Mouse (Mus musculus) thymus, adult 2 months (tissue): Measurements from ENCODE around the gene Sgms1. TPM values are rescaled to one million over a fixed set of nuclear protein-coding genes. Genes with fewer than 3 reads are reported as not detected.

Experiments used
- DNase-seq: peaks from one replicate; pipeline ENCODE4 v3.0.0; 2021
- H3K27ac ChIP-seq: fragments of 200-500 bp; 2 replicates; pipeline ENCODE4 v1.5.1; 2012; ENCODE audit warnings: low read length, control low read depth; ENCODE audit not compliant: control insufficient read depth, insufficient read depth
- H3K27me3 ChIP-seq: fragments of 200-500 bp; 2 replicates; pipeline ENCODE4 v1.6.1; 2012; ENCODE audit warnings: mild to moderate bottlenecking, low read length, moderate library complexity, mixed read lengths; ENCODE audit not compliant: control insufficient read depth, insufficient read depth
- H3K36me3 ChIP-seq: fragments of 200-500 bp; 2 replicates; pipeline ENCODE4 v1.6.1; 2012; ENCODE audit warnings: mild to moderate bottlenecking, low read length, moderate library complexity; ENCODE audit not compliant: control insufficient read depth, insufficient read depth
- H3K4me1 ChIP-seq: fragments of 200-500 bp; replicated peaks from 2 replicates; pipeline ENCODE4 v1.6.1; 2012; ENCODE audit warnings: low read length; ENCODE audit not compliant: control insufficient read depth, insufficient read depth
- H3K4me3 ChIP-seq: fragments of 200-500 bp; 2 replicates; pipeline ENCODE4 v1.5.1; 2012; ENCODE audit warnings: mild to moderate bottlenecking, low read length, control low read depth, moderate library complexity; ENCODE audit not compliant: control insufficient read depth, insufficient read depth
- CTCF ChIP-seq: fragments of 200-500 bp; IDR thresholded peaks from 2 replicates; pipeline ENCODE4 v1.5.1; 2012; ENCODE audit warnings: mild to moderate bottlenecking, control low read depth, low read length, moderate library complexity, borderline replicate concordance; ENCODE audit not compliant: control insufficient read depth, poor library complexity, insufficient read depth; ENCODE audit errors: extremely low read depth
- POLR2A ChIP-seq: fragments of 200-500 bp; IDR thresholded peaks from 2 replicates; pipeline ENCODE4 v1.6.1; 2012; ENCODE audit warnings: mild to moderate bottlenecking, low read length, control low read depth, moderate library complexity; ENCODE audit not compliant: control insufficient read depth, poor library complexity, insufficient read depth; ENCODE audit errors: extremely low read depth
- WGBS: fragments of 180-500 bp; shearing (Covaris S2); methylation state at CpG from one replicate; pipeline ENCODE4 v1.1.7; 2018; 5-methylcytosine and 5-hydroxymethylcytosine counted together
- polyA plus RNA-seq: library from polyadenylated mRNA; depleted of rRNA; stranded (reverse); fragments of >200 nt; gene quantifications from 2 replicates; pipeline ENCODE4 v1.2.3, GENCODE M21; 2012

Sgms1 gene
- polyA plus RNA-seq, 1 experiment = 7.4 TPM

- Histone ChIP-seq H3K36me3 (no peaks in the 10 kb centered on the region), H3K4me1 (peaks cover 43% of the 10 kb centered on the region), H3K4me3 (no peak overlapping the region), H3K27ac (no peak overlapping the region), H3K27me3 (no peaks in the 10 kb centered on the region)
- 73% methylated on average over 2 of the region's 2 CpGs for WGBS
- TF ChIP-seq CTCF (no peak), POLR2A (no peak)
- DNase-seq = no peak
Observed at GRCm38 (mm10) chr19:32277287-32277686, 112.2 kb downstream of the Sgms1 start.

DNA sequence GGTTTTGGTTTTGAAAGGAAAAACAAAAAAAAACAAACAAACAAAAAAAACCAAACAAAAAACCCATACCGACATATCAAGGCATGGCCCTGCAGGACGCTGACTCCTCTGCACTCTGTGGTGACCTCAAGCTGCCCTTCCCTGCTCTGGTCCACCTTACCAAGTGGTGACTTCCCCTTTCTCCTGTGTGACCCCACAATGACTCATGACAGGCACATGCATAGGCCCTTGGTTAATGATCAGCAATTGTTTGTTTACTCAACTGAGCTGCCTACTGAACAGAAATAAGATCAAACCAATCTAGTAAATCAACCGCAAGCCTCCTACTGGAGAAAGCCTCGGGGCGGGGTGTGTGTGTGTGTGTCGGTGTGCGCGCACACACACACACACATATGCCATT is 112.7 kb downstream of the Sgms1 start:
- no peak for TF ChIP-seq CTCF
- no peak for TF ChIP-seq POLR2A
- Histone ChIP-seq H3K36me3 (no peaks in the 10 kb centered on the region), H3K4me1 (peaks cover 46% of the 10 kb centered on the region), H3K4me3 (no peak overlapping the region), H3K27me3 (no peaks in the 10 kb centered on the region), H3K27ac (no peak overlapping the region)
- DNase-seq = no peak
- WGBS = 82% methylated on average over 8 of the region's 8 CpGs

GRCm38 (mm10) chr19:32276263-32276662 is 113.3 kb downstream of the Sgms1 start:
- TF ChIP-seq POLR2A (no peak), CTCF (no peak)
- no peaks in the 10 kb centered on the region for H3K36me3 ChIP-seq
- no peak overlapping the region for H3K4me3 ChIP-seq
- DNase-seq = no peak
- H3K27me3 ChIP-seq = no peaks in the 10 kb centered on the region
- peaks cover 52% of the 10 kb centered on the region for H3K4me1 ChIP-seq
- H3K27ac ChIP-seq = peak overlapping the region; percentile 64
- 92% methylated on average over 5 of the region's 5 CpGs for WGBS

DNA sequence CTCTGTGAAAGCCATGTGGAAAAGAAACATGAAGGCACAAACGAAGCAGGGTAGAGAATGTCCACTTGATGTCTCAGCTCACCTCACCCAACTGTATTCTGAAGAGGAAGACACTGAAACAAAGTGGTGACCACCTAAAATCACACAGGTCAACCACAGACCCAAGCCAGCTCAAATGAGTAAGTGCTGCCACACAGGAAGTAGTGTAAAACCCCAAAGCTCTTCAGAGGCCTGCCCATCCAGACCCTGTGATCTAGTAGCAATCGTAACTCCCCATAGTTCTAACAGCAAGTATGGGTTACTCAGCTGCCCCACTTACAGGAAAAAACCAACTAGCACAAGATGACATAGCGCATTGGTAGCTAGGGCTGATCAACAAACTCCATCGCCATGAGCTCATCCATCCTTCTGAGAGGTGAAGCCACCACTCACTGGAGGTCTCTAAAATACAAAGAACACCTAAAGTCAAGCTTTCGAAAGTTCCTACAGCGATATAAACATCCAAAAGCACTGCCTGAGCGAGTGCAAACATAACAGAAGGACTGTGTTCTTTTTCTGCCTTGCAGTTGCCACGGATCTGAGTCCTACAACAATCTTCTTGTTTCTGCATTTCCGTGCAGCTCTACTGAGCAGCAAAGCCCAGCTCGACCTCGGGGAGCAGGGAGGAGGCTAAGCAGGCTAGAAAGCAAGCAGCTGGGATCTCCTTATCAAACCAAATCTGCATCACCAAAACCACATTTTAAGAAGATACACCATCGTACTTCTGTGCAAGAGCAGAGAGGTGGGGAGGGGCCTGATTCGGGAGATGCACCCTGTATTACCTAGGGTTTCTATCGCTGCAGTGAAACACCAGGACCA is 114.2 kb downstream of the Sgms1 start:
- WGBS = 6% methylated on average over 14 of the region's 14 CpGs
- TF ChIP-seq POLR2A (no peak), CTCF (no peak)
- Histone ChIP-seq H3K4me3 (no peak overlapping the region; the same call in 1 of the 2 replicates), H3K27me3 (no peaks in the 10 kb centered on the region), H3K27ac (peak overlapping the region; percentile 87), H3K36me3 (no peaks in the 10 kb centered on the region), H3K4me1 (peaks cover 48% of the 10 kb centered on the region)
- peak; percentile 79 for DNase-seq

DNA sequence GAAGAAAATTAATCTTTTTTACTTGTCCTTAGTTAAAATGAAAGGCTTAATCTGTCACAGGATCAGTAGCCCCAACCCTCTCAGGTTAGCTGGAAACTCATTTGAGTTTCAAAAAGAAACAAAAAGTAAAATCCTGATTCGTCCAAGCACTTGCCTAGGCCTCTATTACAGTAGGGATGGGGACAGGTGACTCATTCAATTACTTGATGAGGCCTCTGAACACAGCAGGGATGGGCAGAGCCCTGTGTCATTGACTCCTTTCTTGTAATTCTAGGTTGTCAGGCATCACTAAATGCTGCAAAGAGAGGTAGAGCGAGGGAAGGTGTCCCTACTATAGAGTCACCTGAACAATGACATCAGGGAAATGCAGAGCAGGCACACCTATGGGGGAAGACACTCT is 115.4 kb downstream of the Sgms1 start:
- WGBS = 80% methylated on average over 2 of the region's 2 CpGs
- H3K27me3 ChIP-seq = no peaks in the 10 kb centered on the region
- no peak overlapping the region for H3K4me3 ChIP-seq
- no peak for TF ChIP-seq CTCF
- no peak for TF ChIP-seq POLR2A
- H3K27ac ChIP-seq = peak overlapping the region; percentile 56; the same call in 1 of the 2 replicates
- H3K4me1 ChIP-seq = peaks cover 55% of the 10 kb centered on the region
- no peak for DNase-seq
- H3K36me3 ChIP-seq = no peaks in the 10 kb centered on the region

GRCm38 (mm10) chr19:32273714-32274113 is 115.8 kb downstream of the Sgms1 start:
- TF ChIP-seq CTCF (no peak), POLR2A (no peak)
- Histone ChIP-seq H3K4me1 (peaks cover 59% of the 10 kb centered on the region), H3K4me3 (no peak overlapping the region), H3K27ac (no peak overlapping the region), H3K36me3 (no peaks in the 10 kb centered on the region), H3K27me3 (no peaks in the 10 kb centered on the region)
- DNase-seq = no peak
- WGBS = 92% methylated on average over 3 of the region's 3 CpGs
